Mouse (Mus musculus): ENCODE data around the gene Pitpnm3.
"Not testable (repeated sequence)": the region's sequence is repeated elsewhere in the genome, so short reads cannot be mapped to it uniquely, and the experiment has no call there.

Pitpnm3 gene

GRCm38 (mm10) chr11:72135383-72136158, at the start of gene Pitpnm3:
Pitpnm3 (minus strand) TSS chr11:72135778.
- no peak for DNase-seq (ENCODE audit: low spot score)

- no peak for DNase-seq (ENCODE audit: low spot score)
These were observed 48.7 kb upstream of the Pitpnm3 start for GRCm38 (mm10) chr11:72184252-72184651.

GRCm38 (mm10) chr11:72181136-72181535, 45.6 kb upstream of the Pitpnm3 start:
- DNase-seq (ENCODE audit: low spot score): no peak

- DNase-seq (ENCODE audit: low spot score): no peak
These were observed 45.0 kb upstream of the Pitpnm3 start for GRCm38 (mm10) chr11:72180556-72180955.

GRCm38 (mm10) chr11:72176553-72176952, 41.0 kb upstream of the Pitpnm3 start:
- no peak for DNase-seq (ENCODE audit: low spot score)

- DNase-seq (ENCODE audit: low spot score): no peak
These were observed 40.4 kb upstream of the Pitpnm3 start for GRCm38 (mm10) chr11:72175966-72176365.

- DNase-seq (ENCODE audit: low spot score): no peak
These were observed 39.1 kb upstream of the Pitpnm3 start for GRCm38 (mm10) chr11:72174721-72175120.

GRCm38 (mm10) chr11:72173506-72173905, 37.9 kb upstream of the Pitpnm3 start:
- DNase-seq (ENCODE audit: low spot score): no peak

- not testable (repeated sequence) for DNase-seq (ENCODE audit: low spot score)
These were observed 36.3 kb upstream of the Pitpnm3 start for GRCm38 (mm10) chr11:72171906-72172305.

GRCm38 (mm10) chr11:72169871-72170270, 34.3 kb upstream of the Pitpnm3 start:
- DNase-seq (ENCODE audit: low spot score): no peak

GRCm38 (mm10) chr11:72163198-72163597, 27.6 kb upstream of the Pitpnm3 start:
- DNase-seq (ENCODE audit: low spot score): no peak

GRCm38 (mm10) chr11:72156624-72157023, 21.0 kb upstream of the Pitpnm3 start:
- no peak for DNase-seq (ENCODE audit: low spot score)

GRCm38 (mm10) chr11:72155981-72156428, 20.4 kb upstream of the Pitpnm3 start:
- no peak for DNase-seq (ENCODE audit: low spot score)

GRCm38 (mm10) chr11:72155186-72155980, 19.8 kb upstream of the Pitpnm3 start:
- DNase-seq (ENCODE audit: low spot score): no peak

- no peak for DNase-seq (ENCODE audit: low spot score)
These were observed 17.7 kb upstream of the Pitpnm3 start for GRCm38 (mm10) chr11:72153122-72153862.

GRCm38 (mm10) chr11:72151120-72151519, 15.5 kb upstream of the Pitpnm3 start:
- DNase-seq (ENCODE audit: low spot score): no peak

GRCm38 (mm10) chr11:72147910-72148309, 12.3 kb upstream of the Pitpnm3 start:
- DNase-seq (ENCODE audit: low spot score): no peak

GRCm38 (mm10) chr11:72145877-72146248, 10.3 kb upstream of the Pitpnm3 start:
- no peak for DNase-seq (ENCODE audit: low spot score)

- DNase-seq (ENCODE audit: low spot score): peak; percentile 20
These were observed 9.8 kb upstream of the Pitpnm3 start for GRCm38 (mm10) chr11:72145182-72145876.

GRCm38 (mm10) chr11:72142889-72143288, 7.3 kb upstream of the Pitpnm3 start:
- no peak for DNase-seq (ENCODE audit: low spot score)

- no peak for DNase-seq (ENCODE audit: low spot score)
These were observed 4.6 kb upstream of the Pitpnm3 start for GRCm38 (mm10) chr11:72140198-72140597.
